Mouse (Mus musculus): ENCODE data around the gene Isl2. TPM values are rescaled to one million over a fixed set of nuclear protein-coding genes. Genes with fewer than 3 reads are reported as not detected.

Isl2 gene
- total RNA-seq, 2 experiments from 2014 or later: not detected

- peak in 1 of 2 experiments; percentile 3 for DNase-seq (ENCODE audit: low spot score in 2 of 2)
Observed at GRCm38 (mm10) chr9:55546176-55547010, 7.9 kb downstream of the Isl2 start.

DNA sequence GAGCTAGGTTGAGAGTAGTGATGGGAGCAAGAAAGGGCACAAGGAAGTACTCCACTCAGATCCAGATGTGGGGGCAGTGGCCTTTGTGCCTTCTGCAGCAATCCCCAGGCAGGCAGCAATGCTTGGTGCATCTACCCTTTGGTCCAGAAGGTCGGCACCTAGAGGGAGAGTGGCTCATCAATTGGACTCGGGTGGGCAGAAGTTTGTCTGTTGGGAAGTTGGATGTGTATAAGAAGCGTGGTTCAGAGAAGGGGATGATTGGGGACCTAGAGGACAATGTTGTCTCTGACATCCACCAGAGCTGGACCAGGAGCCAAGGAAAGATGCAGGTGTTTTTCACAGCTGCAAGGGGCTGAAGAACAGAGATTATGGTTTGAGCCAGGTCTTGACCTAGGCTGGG lies 10.4 kb downstream of the Isl2 start:
- no peak for DNase-seq (ENCODE audit: low spot score in 2 of 2)

DNA sequence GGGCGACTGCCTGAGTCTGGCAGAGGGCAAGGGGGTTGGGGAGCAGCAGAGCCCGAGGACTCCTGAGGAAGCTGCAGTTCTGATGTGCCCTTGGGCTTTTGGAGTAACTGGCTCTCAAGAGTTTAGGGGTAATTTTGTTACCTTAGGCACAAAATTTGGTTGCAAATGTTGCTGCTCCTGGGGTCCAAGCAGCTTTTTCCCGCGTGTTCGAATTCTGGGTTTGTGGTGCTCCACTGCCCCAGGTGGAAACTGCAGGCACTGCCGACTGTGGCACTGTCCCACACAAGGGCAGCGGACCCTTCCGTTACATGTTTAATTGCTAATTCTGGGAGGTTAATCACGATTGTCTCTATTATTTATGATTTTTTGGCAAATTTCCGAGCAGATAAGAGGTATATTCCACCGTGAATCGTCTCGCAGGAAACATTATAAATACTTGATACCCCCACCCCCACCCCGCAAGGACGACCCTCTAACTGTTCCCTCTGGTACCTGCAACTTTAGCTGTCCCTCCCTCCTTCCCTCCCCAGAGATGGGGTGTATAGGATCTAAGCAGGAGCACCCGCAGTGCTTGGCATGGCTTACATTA lies 10.9 kb downstream of the Isl2 start:
- no peak for DNase-seq (ENCODE audit: low spot score in 2 of 2)

GRCm38 (mm10) chr9:55554986-55555385 lies 16.5 kb downstream of the Isl2 start:
- DNase-seq (ENCODE audit: low spot score in 2 of 2): no peak

- no peak for DNase-seq (ENCODE audit: low spot score in 2 of 2)
Observed at GRCm38 (mm10) chr9:55560960-55561359, 22.5 kb downstream of the Isl2 start.

DNA sequence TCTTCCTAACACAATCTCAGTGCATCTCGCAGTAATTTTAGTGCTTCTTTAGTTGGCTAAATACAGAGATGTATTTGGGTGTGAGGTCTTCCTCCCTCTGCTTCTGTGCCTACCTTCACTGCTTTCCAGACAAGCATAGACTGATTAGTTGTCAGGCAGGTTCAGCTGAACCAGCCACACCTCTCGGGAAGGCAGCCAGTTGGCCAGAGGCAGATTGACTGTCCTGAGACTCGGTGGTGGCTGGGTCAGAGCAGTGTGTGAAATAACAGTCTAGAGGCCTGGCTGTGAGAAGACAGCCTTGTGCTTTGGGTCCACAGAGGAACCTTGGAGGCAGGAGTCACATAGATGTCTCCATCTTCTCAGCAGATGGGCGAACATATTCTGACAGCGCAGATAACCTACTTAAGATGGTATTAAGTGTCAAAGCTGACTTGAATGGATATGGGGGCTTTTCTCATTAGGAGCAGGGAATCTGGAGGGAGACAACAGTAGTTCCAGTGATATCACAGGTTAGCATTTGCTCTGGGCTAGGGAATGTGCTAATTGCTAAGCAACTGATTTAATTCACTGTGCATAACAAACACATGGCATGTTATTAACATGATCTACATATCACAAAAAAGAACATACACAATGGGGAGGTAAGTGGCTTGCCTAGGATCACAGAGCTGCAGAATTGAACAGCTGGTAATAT lies 30.1 kb downstream of the Isl2 start:
- no peak for DNase-seq (ENCODE audit: low spot score in 2 of 2)

DNA sequence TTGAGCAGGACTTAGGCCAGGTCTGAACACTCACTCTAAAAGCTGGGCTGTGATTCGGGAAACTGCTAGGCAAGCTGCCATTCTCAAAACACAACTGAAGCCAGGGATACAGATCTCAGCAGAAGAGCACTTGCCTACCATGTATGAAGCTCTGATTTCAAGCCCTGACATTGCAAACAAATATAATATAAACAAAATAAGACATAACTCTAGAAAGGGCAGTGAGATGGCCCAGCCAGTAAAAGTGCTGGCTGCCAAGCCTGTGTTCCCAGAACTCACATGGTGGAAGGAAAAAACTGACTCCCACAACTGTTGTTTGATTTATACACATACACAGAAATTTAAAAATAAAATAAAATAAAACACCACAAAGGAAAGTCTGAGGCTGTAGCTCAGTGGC lies 32.6 kb downstream of the Isl2 start:
- DNase-seq (ENCODE audit: low spot score in 2 of 2): no peak

GRCm38 (mm10) chr9:55576571-55576970 lies 38.1 kb downstream of the Isl2 start:
- no peak for DNase-seq (ENCODE audit: low spot score in 2 of 2)

GRCm38 (mm10) chr9:55581414-55581813 lies 42.9 kb downstream of the Isl2 start:
- no peak for DNase-seq (ENCODE audit: low spot score in 2 of 2)

DNA sequence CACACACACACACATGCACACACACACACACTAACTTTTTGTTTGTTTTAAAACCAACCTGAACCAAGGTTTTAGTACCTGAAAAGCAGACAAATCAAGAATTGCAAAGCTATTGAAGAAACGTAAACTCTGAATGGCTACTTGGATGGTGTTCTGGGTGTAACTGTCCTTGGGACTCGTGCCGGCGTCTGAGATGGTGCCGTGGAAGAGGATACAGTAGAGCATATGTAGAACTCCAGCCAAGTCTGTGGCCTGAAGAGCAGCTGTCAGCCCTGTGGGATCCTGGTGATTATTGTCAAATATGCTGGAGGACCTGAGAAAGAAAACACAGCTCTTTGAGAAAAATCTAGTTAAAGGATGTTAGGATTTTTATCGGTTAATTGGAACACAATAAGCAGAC lies 47.7 kb downstream of the Isl2 start:
- no peak for DNase-seq (ENCODE audit: low spot score in 2 of 2)

Other genes with a start within 250 kb of the Isl2 start
- gene Nrg4, start 211.8 kb upstream of the Isl2 start, total RNA-seq (2021): under 1 TPM; 0.54 to 0.70 TPM
- gene Tmem266, start 211.8 kb upstream of the Isl2 start, total RNA-seq (2021): 10 to 100 TPM in 1 of 2 experiments, 1 to 10 TPM in 1; 9.2 to 10.0 TPM
- gene Etfa, start 26.4 kb upstream of the Isl2 start, total RNA-seq (2021): 10 to 100 TPM; 37.0 to 42.5 TPM